Comparison of ENCODE assay signal across 25 mouse cellular contexts in genomic region chr2:18861607-18862158, GRCm38 (mm10).
DNase-seq lines count a peak whose midpoint lies in the region; ATAC-seq lines count a peak whose summit lies in the region.
"Had no signal": no experiment of that assay in that cellular context is flagged by ENCODE, and none has a peak within 500 bp of the region (broad histone marks: within the 10 kb centered on the region; RNA-seq: fewer than 3 reads in every experiment).

No protein-coding gene starts in this region.

- no peaks in the 10 kb centered on the region for H3K27me3 ChIP-seq in intestine, embryonic 15.5 days (replicated peaks)
- no peaks in the 10 kb centered on the region for H3K27me3 ChIP-seq in intestine, embryonic 16.5 days (replicated peaks; ENCODE audit: control insufficient read depth, insufficient read depth, low read length)
- no peaks in the 10 kb centered on the region for H3K27me3 ChIP-seq in liver, embryonic 11.5 days (replicated peaks; ENCODE audit: control insufficient read depth, insufficient read depth, low read length)
- H3K27me3 ChIP-seq in liver, embryonic 16.5 days (ENCODE audit: control insufficient read depth, insufficient read depth, low read depth, low read length) = no peaks in the 10 kb centered on the region
- H3K27me3 ChIP-seq: hindbrain, embryonic 15.5 days; megakaryocyte, embryonic 14.5 days; Patski had no signal

- H3K9me3 ChIP-seq in intestine, embryonic 15.5 days = no peaks in the 10 kb centered on the region
- no peaks in the 10 kb centered on the region for H3K9me3 ChIP-seq in intestine, embryonic 16.5 days (ENCODE audit: control insufficient read depth, low read length)
- no peaks in the 10 kb centered on the region for H3K9me3 ChIP-seq in liver, embryonic 11.5 days (ENCODE audit: control insufficient read depth, low read length)
- H3K9me3 ChIP-seq in liver, embryonic 16.5 days (replicated peaks; ENCODE audit: control insufficient read depth, low read length) = no peaks in the 10 kb centered on the region
- H3K9me3 ChIP-seq: embryonic facial prominence, embryonic 12.5 days; G1E; hindbrain, embryonic 10.5 days; hindbrain, embryonic 15.5 days; megakaryocyte, embryonic 14.5 days had no signal

- H3K4me1 ChIP-seq in intestine, embryonic 15.5 days (replicated peaks) = no peaks in the 10 kb centered on the region
- no peaks in the 10 kb centered on the region for H3K4me1 ChIP-seq in intestine, embryonic 16.5 days (ENCODE audit: control insufficient read depth, insufficient read depth, low read length)
- peaks cover 6% of the 10 kb centered on the region for H3K4me1 ChIP-seq in liver, embryonic 11.5 days (replicated peaks; ENCODE audit: control insufficient read depth, insufficient read depth, low read length)
- peaks cover 16% of the 10 kb centered on the region for H3K4me1 ChIP-seq in liver, embryonic 16.5 days (ENCODE audit: control insufficient read depth, low read depth, low read length)

- 85% methylated on average over 5 of the region's 5 CpGs for WGBS in intestine, embryonic 15.5 days
- 72% methylated on average over 5 of the region's 5 CpGs for WGBS in intestine, embryonic 16.5 days
- WGBS in liver, embryonic 11.5 days = 51% methylated on average over 5 of the region's 5 CpGs
- 25% methylated on average over 5 of the region's 5 CpGs for WGBS in liver, embryonic 16.5 days (ENCODE audit: insufficient replicate concordance)

- H3K27ac ChIP-seq in intestine, embryonic 15.5 days = no peak overlapping the region
- no peak overlapping the region for H3K27ac ChIP-seq in intestine, embryonic 16.5 days (ENCODE audit: low read length)
- no peak overlapping the region for H3K27ac ChIP-seq in liver, embryonic 11.5 days (ENCODE audit: low read depth, low read length)
- H3K27ac ChIP-seq in liver, embryonic 16.5 days (ENCODE audit: low read length) = peak overlapping the region; percentile 64
- H3K27ac ChIP-seq: embryonic facial prominence, embryonic 12.5 days; hindbrain, embryonic 10.5 days; hindbrain, embryonic 15.5 days had no signal

- peak; percentile 53; the same call in 1 of the 2 replicates for ATAC-seq in intestine, embryonic 15.5 days
- ATAC-seq in intestine, embryonic 16.5 days = no peak
- ATAC-seq in liver, embryonic 11.5 days (replicated peaks; ENCODE audit: low FRiP score) = peak; percentile 94
- ATAC-seq in liver, embryonic 16.5 days (ENCODE audit: low read depth) = peak; percentile 95
- ATAC-seq: inflammation-experienced regulatory T-cells, adult 6 months; Patski had no signal

- no peaks in the 10 kb centered on the region for H3K36me3 ChIP-seq in intestine, embryonic 15.5 days
- peaks cover 2% of the 10 kb centered on the region; the same call in 1 of the 2 replicates for H3K36me3 ChIP-seq in intestine, embryonic 16.5 days (ENCODE audit: control insufficient read depth, insufficient read depth, low read length)
- no peaks in the 10 kb centered on the region; the same call in 1 of the 2 replicates for H3K36me3 ChIP-seq in liver, embryonic 11.5 days (ENCODE audit: control insufficient read depth, insufficient read depth, low read length)
- peaks cover 6% of the 10 kb centered on the region for H3K36me3 ChIP-seq in liver, embryonic 16.5 days (ENCODE audit: control insufficient read depth, insufficient read depth)
- H3K36me3 ChIP-seq: embryonic facial prominence, embryonic 12.5 days; hindbrain, embryonic 10.5 days; hindbrain, embryonic 15.5 days had no signal

- no peak overlapping the region for H3K9ac ChIP-seq in intestine, embryonic 15.5 days
- no peak overlapping the region for H3K9ac ChIP-seq in intestine, embryonic 16.5 days (ENCODE audit: low read depth, low read length)
- H3K9ac ChIP-seq in liver, embryonic 11.5 days (ENCODE audit: low read depth, low read length) = no peak overlapping the region
- H3K9ac ChIP-seq in liver, embryonic 16.5 days (ENCODE audit: low read depth, low read length) = no peak overlapping the region
- H3K9ac ChIP-seq: embryonic facial prominence, embryonic 12.5 days; hindbrain, embryonic 15.5 days had no signal

- H3K4me2 ChIP-seq in intestine, embryonic 15.5 days (replicated peaks) = no peak overlapping the region
- H3K4me2 ChIP-seq in intestine, embryonic 16.5 days (ENCODE audit: low read depth, low read length) = no peak overlapping the region
- H3K4me2 ChIP-seq in liver, embryonic 11.5 days = no peak overlapping the region
- H3K4me2 ChIP-seq in liver, embryonic 16.5 days (ENCODE audit: low read depth, low read length) = peak overlapping the region; percentile 33; the same call in 1 of the 2 replicates
- H3K4me2 ChIP-seq: embryonic facial prominence, embryonic 12.5 days; hindbrain, embryonic 15.5 days had no signal

- no peak overlapping the region for H3K4me3 ChIP-seq in intestine, embryonic 15.5 days (replicated peaks)
- H3K4me3 ChIP-seq in intestine, embryonic 16.5 days (ENCODE audit: low read length) = no peak overlapping the region
- no peak overlapping the region for H3K4me3 ChIP-seq in liver, embryonic 11.5 days (ENCODE audit: low read depth, low read length)
- no peak overlapping the region for H3K4me3 ChIP-seq in liver, embryonic 16.5 days (ENCODE audit: low read depth, low read length)
- H3K4me3 ChIP-seq: embryonic facial prominence, embryonic 12.5 days; hindbrain, embryonic 10.5 days; hindbrain, embryonic 15.5 days; megakaryocyte, embryonic 14.5 days had no signal

- peak; percentile 43 for DNase-seq in c-Kit-positive CD71-positive TER-119-negative erythroid progenitor cells, embryonic 14.5 days (ENCODE audit: low read depth)
- DNase-seq in liver, embryonic 11.5 days (ENCODE audit: low spot score) = no peak
- DNase-seq in urinary bladder, postnatal 10 days (ENCODE audit: low spot score) = no peak
- DNase-seq in natural killer cell, adult 2 months (ENCODE audit: low spot score in 2 of 2) = no peak
- no peak for DNase-seq in Muller cell, postnatal 12 days (ENCODE audit: inconsistent ontology term)
- DNase-seq: adrenal gland, postnatal 25 days; cerebellum, adult 9-11 months; embryo, embryonic 11 days; gastrocnemius, postnatal 10 days; heart, postnatal 14 days; kidney, adult 9 months; kidney, postnatal 10 days; lung, postnatal 36 days; midbrain, embryonic 14.5 days; spleen, adult 18-20 months had no signal
